Mouse (Mus musculus) midbrain, embryonic 14.5 days (tissue): ENCODE data around the gene Abl1. TPM values are rescaled to one million over a fixed set of nuclear protein-coding genes. Genes with fewer than 3 reads are reported as not detected.
A peak's percentile ranks its signal among the peaks of the same experiment; 100 is the strongest.

ENCODE experiments used
- ATAC-seq: fragments of 200-750 bp; cut with Nextera tagmentation; 2 replicates; pipeline ENCODE4 v1.8.0; 2017; ENCODE audit warnings: moderate number of reproducible peaks, moderate library complexity; ENCODE audit not compliant: low FRiP score, low TSS enrichment
- DNase-seq: peaks from one replicate; pipeline ENCODE4 v3.0.0-alpha.2; 2015
- H3K27ac ChIP-seq: fragments of 300-500 bp; sonication (generic); replicated peaks from 2 replicates; pipeline ENCODE4 v1.5.1; 2014; ENCODE audit warnings: mild to moderate bottlenecking, low read depth, low read length, moderate library complexity
- H3K27me3 ChIP-seq: fragments of 300-500 bp; sonication (generic); 2 replicates; pipeline ENCODE4 v1.6.1; 2014; ENCODE audit warnings: low read length, control low read depth, mixed read lengths; ENCODE audit not compliant: control insufficient read depth, insufficient read depth
- H3K36me3 ChIP-seq: fragments of 300-500 bp; sonication (generic); 2 replicates; pipeline ENCODE4 v1.6.1; 2014; ENCODE audit warnings: low read length, control low read depth; ENCODE audit not compliant: control insufficient read depth, insufficient read depth
- H3K4me1 ChIP-seq: fragments of 300-500 bp; sonication (generic); 2 replicates; pipeline ENCODE4 v1.6.1; 2014; ENCODE audit warnings: mild to moderate bottlenecking, antibody characterized with exemption, low read length, control low read depth; ENCODE audit not compliant: control insufficient read depth, insufficient read depth
- H3K4me2 ChIP-seq: fragments of 300-500 bp; sonication (generic); 2 replicates; pipeline ENCODE4 v1.6.1; 2014; ENCODE audit warnings: mild to moderate bottlenecking, low read length, moderate library complexity
- H3K4me3 ChIP-seq: fragments of 300-500 bp; sonication (generic); replicated peaks from 2 replicates; pipeline ENCODE4 v1.5.1; 2014; ENCODE audit warnings: low read depth, low read length
- H3K9ac ChIP-seq: fragments of 300-500 bp; sonication (generic); replicated peaks from 2 replicates; pipeline ENCODE4 v1.6.1; 2014; ENCODE audit warnings: mild to moderate bottlenecking, low read length, moderate library complexity
- H3K9me3 ChIP-seq: fragments of 300-500 bp; sonication (generic); 2 replicates; pipeline ENCODE4 v1.6.1; 2016; ENCODE audit warnings: low read length, control low read depth, mixed read lengths; ENCODE audit not compliant: control insufficient read depth
- WGBS: fragments of 180-500 bp; shearing (Covaris S2); extraction: QIAGEN DNeasy Blood & Tissue Kit; methylation state at CpG from one replicate; pipeline ENCODE4 v1.1.7; 2014; 5-methylcytosine and 5-hydroxymethylcytosine counted together
- polyA plus RNA-seq: library from polyadenylated mRNA; unstranded; fragments of >200 nt; fragmentation: Nextera tagmentation; extraction: Ambion mirVana; gene quantifications from 2 replicates; pipeline ENCODE4 v1.2.1, GENCODE M21; 2014

Gene Abl1
- polyA plus RNA-seq, 1 experiment from 2014 or later, result 27.6 TPM

- no peak overlapping the region for H3K9ac ChIP-seq
Observed at GRCm38 (mm10) chr2:31811086-31811958, 123.1 kb downstream of the Abl1 start.

GRCm38 (mm10) chr2:31813641-31814040 lies 125.5 kb downstream of the Abl1 start:
- no peaks in the 10 kb centered on the region for H3K9me3 ChIP-seq
- H3K27ac ChIP-seq, result no peak overlapping the region
- no peak overlapping the region for H3K4me2 ChIP-seq
- no peak overlapping the region for H3K4me3 ChIP-seq
- no peak overlapping the region for H3K9ac ChIP-seq
- DNase-seq, result no peak
- H3K36me3 ChIP-seq, result no peaks in the 10 kb centered on the region
- ATAC-seq, result no peak
- no peaks in the 10 kb centered on the region for H3K27me3 ChIP-seq
- WGBS, result 92% methylated on average over 4 of the region's 4 CpGs
- peaks cover 23% of the 10 kb centered on the region for H3K4me1 ChIP-seq

More at GRCm38 (mm10) chr2:31811086-31811958, 123.1 kb downstream of the Abl1 start:
- Histone ChIP-seq H3K27me3 (no peaks in the 10 kb centered on the region), H3K9me3 (no peaks in the 10 kb centered on the region), H3K4me3 (no peak overlapping the region), H3K27ac (no peak overlapping the region), H3K4me1 (peaks cover 46% of the 10 kb centered on the region), H3K36me3 (no peaks in the 10 kb centered on the region), H3K4me2 (no peak overlapping the region)
- ATAC-seq (no peak), DNase-seq (no peak)
- WGBS, result 89% methylated on average over 14 of the region's 14 CpGs

GRCm38 (mm10) chr2:31814699-31815098 lies 126.5 kb downstream of the Abl1 start:
- Histone ChIP-seq H3K9me3 (no peaks in the 10 kb centered on the region), H3K4me3 (no peak overlapping the region), H3K9ac (no peak overlapping the region), H3K4me2 (no peak overlapping the region), H3K4me1 (peaks cover 13% of the 10 kb centered on the region), H3K36me3 (no peaks in the 10 kb centered on the region), H3K27ac (no peak overlapping the region), H3K27me3 (no peaks in the 10 kb centered on the region)
- WGBS, result 83% methylated on average over 7 of the region's 7 CpGs
- no peak for DNase-seq
- no peak for ATAC-seq

- no peaks in the 10 kb centered on the region for H3K27me3 ChIP-seq
- DNase-seq, result peak; percentile 77
- no peaks in the 10 kb centered on the region for H3K9me3 ChIP-seq
- peaks cover 6% of the 10 kb centered on the region for H3K4me1 ChIP-seq
- ATAC-seq, result 0 out of 2 replicates have a peak, but pooled peaks have one; percentile 15
- no peaks in the 10 kb centered on the region for H3K36me3 ChIP-seq
- WGBS, result 29% methylated on average over 5 of the region's 5 CpGs
- no peak overlapping the region for H3K4me3 ChIP-seq
- H3K27ac ChIP-seq, result no peak overlapping the region
- no peak overlapping the region for H3K4me2 ChIP-seq
- no peak overlapping the region for H3K9ac ChIP-seq
Observed at GRCm38 (mm10) chr2:31815367-31815766, 127.2 kb downstream of the Abl1 start.

- 4% methylated on average over 39 of the region's 39 CpGs for WGBS
- Histone ChIP-seq H3K4me2 (peak overlapping the region; percentile 58), H3K4me1 (peaks cover 27% of the 10 kb centered on the region), H3K4me3 (peak overlapping the region; percentile 25), H3K36me3 (no peaks in the 10 kb centered on the region), H3K27me3 (0 out of 2 replicates have a peak, but pooled peaks cover 6% of the 10 kb centered on the region), H3K27ac (peak overlapping the region; percentile 86), H3K9ac (peak overlapping the region; percentile 45), H3K9me3 (no peaks in the 10 kb centered on the region)
- DNase-seq (peak; percentile 91), ATAC-seq (peak; percentile 77)
Observed at GRCm38 (mm10) chr2:31822524-31823371, 134.6 kb downstream of the Abl1 start.

GRCm38 (mm10) chr2:31823933-31824730 lies 136.0 kb downstream of the Abl1 start:
- 60% methylated on average over 13 of the region's 15 CpGs for WGBS
- Histone ChIP-seq H3K9me3 (no peaks in the 10 kb centered on the region), H3K27me3 (0 out of 2 replicates have a peak, but pooled peaks cover 6% of the 10 kb centered on the region), H3K27ac (peak overlapping the region; percentile 86), H3K36me3 (no peaks in the 10 kb centered on the region), H3K4me2 (no peak overlapping the region), H3K4me1 (peaks cover 35% of the 10 kb centered on the region), H3K9ac (no peak overlapping the region), H3K4me3 (no peak overlapping the region)
- DNase-seq (no peak), ATAC-seq (no peak)

- Histone ChIP-seq H3K36me3 (no peaks in the 10 kb centered on the region), H3K9ac (no peak overlapping the region), H3K4me2 (no peak overlapping the region), H3K27me3 (0 out of 2 replicates have a peak, but pooled peaks cover 6% of the 10 kb centered on the region), H3K9me3 (no peaks in the 10 kb centered on the region), H3K4me1 (peaks cover 43% of the 10 kb centered on the region), H3K27ac (no peak overlapping the region), H3K4me3 (no peak overlapping the region)
- ATAC-seq (no peak), DNase-seq (no peak)
- WGBS, result 89% methylated on average over 16 of the region's 16 CpGs
Observed at GRCm38 (mm10) chr2:31825469-31825911, 137.3 kb downstream of the Abl1 start.
